Mouse (Mus musculus): Measurements from ENCODE around the gene Zfp784.
"Not testable (repeated sequence)": the region's sequence is repeated elsewhere in the genome, so short reads cannot be mapped to it uniquely, and the experiment has no call there.

Zfp784 gene

DNA sequence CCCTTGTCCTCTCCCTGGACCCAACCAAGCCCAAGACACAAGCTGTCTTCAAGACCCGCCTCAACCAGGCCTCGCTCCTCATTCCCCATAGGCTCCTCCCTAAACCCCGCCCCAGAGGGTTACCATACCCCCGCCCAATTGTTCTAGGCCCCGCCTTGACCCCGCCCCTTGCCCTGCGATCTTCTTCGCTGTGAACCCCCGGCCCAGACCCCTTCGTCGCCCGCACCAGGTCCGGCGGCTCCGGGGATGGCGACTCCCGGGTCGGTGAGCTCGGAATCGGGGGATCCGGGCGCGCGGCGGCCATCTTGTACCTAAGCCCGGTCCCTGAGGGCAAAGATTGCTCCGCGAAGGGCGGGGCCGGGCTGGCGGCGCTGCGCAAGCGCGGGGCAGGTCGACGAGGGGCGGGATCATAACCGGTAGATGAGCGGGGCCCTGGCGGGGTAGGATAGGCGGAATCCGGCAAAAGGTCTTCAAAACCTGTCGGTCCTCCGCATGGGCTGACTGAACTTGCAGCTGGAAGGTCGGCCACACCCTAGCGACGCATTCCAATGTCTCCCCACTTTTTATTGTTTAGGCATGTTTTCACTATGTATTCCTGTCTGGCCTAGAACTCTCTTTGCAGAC, at the start of gene Zfp784:
TSS of gene Zfp784 (minus strand) at position 338 of the 624 bp plus-strand sequence.
- peak; percentile 95 for DNase-seq

DNA sequence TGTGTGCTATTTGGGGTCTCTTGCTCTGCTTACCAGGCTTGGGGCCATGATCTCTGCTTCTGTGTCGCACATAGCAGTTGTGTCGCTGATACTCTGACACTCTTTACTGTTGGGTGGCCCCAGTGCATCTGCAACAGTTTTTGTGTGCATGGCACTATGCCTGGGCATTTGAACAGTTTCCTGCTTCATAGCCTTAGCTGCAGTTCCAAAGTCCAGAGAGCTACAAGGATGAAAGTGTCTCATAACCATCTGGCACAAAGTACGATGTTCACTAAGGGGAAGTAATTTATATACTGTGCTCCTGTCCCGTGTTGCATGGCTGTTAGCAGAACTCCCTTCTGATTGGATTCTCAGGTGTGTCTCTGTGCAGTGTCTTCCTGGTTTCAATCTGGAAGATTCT, 49.6 kb upstream of the Zfp784 start:
- no peak for DNase-seq

DNA sequence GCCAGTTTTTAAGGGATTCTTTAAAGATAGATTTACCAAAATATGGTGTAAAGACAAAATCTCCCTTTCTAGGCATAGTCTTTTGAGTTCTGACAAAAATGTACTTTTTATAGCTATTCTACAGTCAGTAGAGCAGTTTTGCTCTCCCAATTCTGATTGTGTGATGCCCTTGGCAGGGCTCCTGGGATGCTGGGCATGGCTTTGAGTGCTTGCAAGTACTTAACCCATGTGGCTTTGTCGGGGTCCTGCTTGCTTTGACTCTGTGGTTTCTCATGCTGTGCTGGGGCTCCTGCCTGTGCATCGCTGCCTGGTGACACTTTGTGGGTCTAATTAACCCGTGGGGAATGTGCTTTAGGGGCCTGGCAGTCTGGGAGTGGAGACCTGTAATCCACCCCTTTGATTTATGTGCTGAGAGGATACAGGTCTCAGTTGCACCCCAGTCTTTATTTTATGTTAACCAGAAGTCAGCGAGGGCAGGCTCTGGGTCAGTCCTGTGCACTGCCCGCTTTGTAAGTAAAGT, 48.7 kb upstream of the Zfp784 start:
- DNase-seq = no peak

DNA sequence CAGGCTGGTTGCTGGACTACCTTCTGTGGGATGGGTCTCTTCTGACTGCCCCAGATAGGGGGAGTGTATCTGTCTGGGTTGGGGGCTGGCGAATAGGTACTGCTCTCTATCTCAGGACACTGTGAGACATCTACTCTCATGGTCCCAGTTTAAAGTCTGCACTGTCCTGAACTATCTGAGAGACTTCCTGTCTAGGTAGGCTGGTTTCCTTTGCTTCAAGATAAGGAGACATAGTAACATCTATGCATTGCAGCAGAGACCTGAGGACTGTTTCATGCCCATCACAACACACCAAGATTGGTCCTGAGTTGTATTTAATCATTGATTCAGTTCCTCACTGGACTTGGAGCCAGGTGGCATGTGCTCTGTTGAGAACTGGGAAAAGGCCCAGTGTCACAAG, 47.3 kb upstream of the Zfp784 start:
- DNase-seq = no peak

DNA sequence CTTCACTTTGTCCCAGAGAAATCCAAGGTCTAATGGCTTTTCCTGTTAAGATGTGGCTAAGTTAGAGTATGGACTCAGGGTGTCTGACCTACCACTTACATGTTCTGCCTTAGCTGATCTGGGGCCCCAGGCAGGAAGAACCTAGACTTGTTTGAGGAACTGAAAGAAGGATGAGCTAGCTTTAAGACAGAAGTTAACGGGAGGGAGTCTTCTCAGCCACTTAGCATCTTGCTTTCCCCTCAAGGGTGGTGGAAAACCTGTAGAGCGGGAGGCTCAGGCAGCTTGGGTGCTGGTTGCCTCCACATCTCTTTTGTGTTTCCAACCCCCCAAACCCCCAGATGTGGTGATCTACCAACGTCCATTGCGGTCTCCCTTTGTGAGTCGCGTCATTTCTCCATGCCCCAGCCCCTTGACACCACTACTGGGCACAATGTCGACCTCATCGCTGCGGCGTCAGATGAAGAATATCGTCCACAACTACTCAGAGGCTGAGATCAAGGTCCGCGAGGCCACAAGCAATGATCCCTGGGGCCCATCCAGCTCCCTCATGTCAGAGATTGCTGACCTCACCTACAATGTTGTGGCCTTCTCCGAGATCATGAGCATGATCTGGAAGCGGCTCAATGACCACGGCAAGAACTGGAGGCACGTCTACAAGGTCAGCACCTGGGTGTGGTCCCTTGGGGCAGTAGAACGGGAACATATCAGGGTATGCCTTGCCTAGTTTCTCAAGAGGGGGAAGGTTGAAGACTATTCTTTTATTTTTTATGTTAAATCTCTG, 45.3 kb upstream of the Zfp784 start:
- no peak for DNase-seq

DNA sequence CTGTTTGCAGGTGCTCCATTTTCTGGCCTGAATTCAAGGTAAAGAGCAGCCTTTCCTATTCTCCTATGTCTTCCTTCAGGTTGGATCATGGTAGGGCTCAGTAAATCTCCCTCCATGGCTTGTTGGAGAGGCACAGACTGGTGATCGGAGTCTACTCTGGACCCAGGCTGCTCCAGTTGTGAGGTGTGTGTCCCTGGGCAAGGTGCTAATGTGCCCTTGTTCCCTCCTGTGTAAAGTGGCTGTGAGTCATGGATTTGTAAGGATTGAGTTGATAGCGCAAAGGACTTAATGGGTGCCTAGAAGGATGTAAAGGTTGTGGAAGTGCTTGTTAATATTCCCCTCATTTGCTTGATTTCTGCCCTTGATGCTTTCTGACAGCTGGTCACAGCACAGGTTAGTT, 43.7 kb upstream of the Zfp784 start:
- no peak for DNase-seq

DNA sequence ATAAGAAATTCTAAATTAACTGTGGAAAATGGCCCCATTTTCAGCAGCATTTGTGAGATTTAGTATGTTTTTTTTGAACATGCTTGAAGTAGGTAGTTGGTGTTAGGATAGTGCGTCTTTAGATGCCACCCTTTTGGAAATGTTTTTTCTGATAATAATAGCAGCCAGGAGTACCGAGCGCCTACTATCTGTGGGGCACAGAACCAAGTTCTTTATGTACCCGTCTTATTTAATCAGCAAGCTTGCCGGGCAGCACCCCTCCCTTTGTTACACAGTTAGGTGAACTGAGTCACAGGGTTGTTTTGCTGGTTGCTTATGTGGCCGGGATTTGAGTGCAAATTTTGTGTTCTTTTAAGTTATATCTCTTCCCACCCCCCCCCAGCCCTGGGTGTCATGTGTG, 43.0 kb upstream of the Zfp784 start:
- peak; percentile 76 for DNase-seq

DNA sequence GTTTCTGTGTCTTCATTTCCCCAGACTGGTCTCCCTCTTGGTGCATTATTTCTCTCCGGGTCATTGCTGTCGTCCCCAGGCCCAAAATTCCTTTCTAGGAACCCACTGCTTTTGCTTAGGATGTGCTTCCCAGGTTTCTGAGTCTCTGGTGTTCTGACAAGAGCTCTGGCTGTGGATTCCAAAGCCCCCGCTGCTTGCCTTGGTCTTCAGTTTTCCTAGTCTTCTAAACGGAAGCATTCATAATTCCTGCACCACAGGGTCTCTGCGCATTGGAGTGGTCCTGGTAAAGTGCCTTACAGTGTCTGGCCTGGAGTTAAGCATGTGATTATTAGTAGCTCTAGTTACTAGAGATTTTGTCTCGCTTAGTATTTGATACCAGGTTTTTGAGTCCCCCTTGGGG, 42.6 kb upstream of the Zfp784 start:
- DNase-seq = no peak

DNA sequence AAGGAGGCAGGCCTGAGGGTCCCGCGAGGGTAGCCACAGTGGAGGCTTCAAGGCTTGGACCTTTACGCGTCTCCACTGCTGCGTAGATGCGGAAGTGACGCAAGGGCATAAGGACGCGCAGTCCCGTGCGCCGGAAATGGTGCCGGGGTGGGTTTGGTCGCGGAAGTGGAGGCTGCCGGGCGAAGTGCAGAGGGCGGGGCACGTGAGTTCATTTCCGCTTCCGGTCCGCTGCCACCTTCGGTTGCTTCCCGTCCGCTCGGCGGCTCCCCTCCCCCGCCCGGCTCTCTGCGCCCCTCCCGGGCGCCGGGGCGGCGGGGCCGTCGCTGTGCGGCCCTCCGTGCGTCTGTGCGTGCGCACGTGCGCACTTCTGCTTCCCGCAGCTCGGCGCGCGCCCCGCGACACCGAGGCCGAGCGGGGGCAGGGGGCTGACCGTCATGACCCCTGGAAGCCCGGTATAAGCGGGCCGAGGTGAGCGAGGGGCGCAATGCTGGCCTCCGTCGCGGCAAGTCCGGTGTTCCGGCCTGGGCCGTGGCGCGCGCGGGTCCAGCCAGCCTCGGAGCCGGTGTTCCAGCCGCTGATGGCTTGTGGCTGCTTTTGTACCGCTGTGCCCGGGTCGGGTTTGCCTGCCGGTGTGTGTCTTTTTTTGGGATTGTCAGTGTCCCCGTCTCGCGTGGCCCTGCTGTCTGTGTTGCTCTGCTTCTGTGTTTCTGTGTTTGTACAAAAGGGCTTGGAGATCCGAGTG, 41.9 kb upstream of the Zfp784 start, which contains the start of gene Epn1:
TSS of gene Epn1 (plus strand) at position 226 of the 742 bp plus-strand sequence.
- peak; percentile 95 for DNase-seq

DNA sequence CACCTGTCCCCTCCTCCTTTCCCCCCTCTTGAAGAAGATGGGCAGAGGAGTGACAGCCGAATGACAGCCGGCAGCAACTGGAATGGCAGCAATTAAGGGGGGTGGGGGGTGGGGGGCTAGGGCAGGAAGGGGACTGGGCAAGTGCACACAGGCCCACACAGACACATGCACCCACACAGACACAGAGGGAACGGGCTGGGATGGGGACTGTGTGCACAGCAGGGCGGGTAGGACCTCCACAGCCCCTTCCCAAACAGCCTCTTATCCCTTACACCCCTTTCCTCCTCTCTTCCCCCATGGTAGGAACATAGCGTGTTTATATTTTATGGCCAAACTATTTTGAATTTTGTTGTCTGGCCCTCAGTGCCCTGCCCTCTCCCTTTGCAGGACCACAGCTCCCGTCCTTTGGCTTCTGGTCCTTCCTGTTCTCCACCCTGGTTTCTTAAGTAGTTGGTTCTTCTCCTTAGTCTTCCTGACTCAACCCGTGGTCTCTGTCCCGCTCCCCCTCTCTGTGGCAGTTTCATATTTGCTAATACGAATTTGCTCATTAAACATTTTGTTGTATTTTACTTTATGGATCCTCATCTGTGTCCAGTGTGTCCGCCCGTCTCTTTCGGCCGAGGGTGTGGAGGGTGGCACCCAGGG, 41.2 kb upstream of the Zfp784 start:
- DNase-seq = not testable (repeated sequence)

DNA sequence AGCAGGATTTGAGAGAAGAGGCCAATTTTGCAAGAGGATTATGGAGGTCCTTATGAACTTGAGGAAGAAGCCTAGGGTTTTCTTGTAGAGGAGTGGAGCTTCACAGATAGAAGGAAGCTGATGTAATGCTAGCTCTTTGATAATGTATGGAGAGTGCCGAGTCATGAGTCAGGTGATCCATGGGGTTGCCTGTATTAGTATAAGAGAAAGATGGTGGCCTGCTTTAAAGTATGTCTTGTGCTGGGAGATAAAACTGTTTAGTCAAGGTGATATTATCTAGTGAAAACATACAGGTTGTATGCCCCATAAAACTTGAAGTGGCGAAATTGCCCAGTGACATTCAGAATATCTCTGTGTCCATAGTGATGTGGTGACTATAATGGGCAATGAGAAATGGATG, 38.7 kb upstream of the Zfp784 start:
- DNase-seq = no peak

DNA sequence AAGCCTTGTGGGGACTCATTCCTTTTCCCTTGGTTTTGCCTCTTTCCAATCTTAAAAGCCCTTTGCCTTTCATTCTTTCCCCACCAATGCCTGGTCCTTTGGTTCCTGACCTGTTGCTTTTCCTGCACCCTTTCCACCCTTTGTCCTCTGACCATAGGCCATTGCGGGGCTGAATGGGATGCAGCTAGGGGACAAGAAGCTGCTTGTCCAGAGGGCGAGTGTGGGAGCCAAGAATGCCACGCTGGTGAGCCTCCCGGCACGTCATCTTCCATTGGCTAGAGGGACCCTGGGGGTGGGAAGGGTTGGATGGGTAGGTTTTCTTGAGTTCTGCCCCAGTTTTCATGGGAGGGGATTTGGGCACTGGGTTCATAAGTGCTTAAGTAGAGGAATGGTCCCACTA, 36.7 kb upstream of the Zfp784 start:
- no peak for DNase-seq

DNA sequence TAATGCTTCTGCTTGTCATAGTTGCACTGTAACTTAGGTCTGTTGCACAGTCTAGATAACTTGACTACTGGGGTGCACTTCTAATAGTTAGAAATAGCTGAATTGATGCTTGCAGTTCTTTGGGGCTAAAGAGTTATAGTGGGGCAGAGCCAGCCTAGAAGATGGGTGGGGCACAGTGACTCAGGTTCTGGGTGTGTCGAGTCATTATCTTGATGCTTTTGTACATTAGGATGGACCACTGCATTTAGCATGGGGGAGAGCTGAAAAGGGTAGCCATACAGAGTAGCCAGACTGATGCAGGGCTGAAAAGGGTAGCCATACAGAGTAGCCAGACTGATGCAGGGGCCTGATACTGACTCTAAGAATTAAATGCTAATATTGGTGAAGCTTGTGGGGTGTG, 35.3 kb upstream of the Zfp784 start:
- peak; percentile 65 for DNase-seq

DNA sequence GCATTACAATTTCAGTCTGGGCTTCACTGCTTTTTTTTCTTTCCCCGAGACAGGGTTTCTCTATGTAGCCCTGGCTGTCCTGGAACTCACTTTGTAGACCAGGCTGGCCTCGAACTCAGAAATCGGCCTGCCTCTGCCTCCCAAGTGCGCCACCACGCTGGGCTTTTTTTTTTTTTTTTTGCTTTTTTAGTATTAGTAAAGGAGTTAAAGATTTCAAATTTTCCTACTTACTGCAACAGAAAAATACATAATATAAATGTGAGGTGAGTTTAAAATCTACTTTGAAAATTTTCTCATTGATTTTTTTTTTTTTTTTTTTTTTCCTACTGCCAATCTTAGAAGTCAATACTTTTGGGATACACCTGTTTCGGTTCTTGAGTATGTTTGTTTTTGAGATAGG, 26.6 kb upstream of the Zfp784 start:
- no peak for DNase-seq

DNA sequence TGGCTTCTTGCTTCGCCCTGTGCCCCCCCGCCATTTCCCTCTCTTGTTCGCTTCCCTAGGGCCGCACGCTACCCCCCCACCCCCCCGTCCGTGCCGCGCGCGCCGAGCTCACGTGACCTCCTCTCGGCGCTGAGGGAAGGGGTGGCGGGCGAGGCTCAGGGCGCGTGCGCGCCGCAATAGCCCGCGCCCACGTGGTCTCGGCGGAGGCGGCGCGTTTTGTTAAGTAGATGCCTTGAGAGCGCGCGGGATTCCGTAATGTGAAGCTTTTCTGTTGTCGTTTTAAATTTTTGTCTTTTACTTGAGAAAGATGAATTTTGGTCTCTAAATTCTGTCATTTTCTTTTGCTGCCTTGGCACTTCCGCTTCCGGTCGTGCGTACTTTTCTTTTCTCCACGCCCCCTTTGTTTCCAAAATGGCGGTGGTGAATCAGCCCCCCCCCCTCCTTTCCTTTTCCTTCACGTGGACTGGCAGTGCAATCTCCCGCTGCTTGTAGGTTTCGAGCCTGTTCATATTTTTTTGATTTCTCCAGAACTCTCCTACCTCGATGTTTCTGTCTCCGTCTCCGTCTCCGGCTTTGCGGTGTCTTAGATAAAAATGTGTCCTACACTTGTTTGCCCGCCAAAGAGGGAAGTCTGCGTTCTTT, 24.2 kb upstream of the Zfp784 start:
- peak; percentile 80 for DNase-seq

DNA sequence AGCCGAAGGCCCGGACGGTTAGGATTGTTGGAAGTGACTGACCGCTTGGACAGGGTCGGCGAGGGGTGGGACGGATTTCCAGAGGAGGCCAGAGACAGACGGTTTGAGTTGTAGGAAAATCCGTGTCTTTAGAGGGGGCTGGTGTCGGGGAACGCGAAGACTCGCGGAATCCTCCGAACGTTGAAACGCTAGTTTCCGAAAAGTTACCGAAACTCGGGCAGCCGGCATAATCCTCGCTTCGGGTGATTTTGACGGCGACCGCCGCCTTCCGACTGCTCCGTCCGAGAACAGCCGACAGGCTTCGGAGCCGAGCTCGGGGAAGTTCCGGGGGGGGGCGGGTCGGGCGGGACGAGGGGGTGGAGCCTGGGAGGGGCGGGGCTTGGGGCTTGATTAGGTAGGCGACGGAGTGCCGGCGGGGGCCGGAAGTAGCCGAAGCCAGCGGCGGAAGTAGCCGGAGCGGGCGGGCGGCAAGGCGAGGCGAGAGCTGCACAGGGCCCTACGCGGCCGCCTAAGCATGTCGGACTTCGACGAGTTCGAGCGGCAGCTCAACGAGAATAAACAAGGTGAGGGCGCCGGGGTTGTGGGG, 23.6 kb upstream of the Zfp784 start, which contains the start of gene U2af2:
TSS of gene U2af2 (plus strand) at position 370 of the 586 bp plus-strand sequence.
- DNase-seq = peak; percentile 97

DNA sequence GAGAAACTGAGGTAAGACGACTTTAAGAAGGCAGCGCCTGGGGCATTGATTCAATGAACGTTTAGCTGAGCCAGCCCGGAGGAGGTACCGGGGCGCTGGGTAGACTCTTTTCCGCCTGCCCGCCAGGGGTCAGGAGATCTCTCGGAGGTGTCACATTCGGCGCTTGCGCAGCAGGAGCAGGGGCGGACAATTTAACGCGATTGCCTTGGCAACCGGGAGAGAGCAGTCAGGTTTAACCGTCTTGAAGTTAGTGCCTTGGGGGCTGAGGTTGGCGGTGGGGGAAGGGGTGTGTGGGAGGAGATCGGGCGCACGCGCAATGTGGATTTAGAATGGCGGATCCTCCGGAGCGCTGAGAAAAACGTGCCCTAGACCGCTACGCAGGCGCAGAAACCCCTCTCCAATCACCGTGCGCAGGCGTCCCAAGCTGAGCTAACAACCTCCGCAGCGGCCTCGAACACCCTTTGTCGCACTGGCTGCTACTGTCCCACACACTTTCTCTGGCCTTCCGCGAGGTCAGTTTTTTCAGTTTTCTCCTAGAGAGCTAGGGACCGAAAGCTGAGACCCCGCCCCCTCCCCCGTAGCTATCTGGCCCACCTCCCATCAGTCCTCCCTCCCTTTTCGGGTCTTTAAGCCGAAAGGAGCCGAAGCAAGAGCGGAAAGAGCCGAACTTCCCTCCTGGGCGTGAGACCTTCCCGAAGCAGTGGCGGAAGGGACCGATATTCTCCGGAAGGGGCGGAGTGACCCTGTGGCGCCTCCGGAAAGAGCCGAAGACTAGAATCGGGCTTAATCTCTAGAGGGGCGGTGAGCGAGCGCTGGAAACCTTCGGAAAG, 22.9 kb upstream of the Zfp784 start:
- DNase-seq = peak; percentile 96

DNA sequence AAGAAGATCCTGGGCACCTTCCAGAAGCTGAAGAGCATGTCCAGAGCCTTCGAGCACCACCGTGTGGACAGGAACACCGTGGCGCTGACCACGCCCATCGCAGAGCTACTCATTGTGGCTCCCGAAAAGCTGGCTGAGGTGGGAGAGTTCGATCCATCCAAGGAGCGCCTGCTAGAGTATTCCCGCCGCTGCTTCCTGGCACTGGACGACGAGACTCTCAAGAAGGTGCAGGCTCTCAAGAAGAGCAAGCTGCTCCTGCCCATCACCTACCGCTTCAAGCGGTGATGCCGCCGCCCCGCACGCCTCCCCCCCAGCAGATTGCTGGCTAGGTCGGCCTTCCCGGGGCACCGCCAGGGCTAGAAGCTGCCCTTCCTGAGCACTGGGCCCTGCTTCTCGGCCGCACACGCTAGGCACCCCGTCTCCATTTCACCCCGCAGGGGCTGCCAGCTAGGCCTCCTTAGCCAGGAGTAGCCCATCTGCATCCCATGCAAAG, 22.0 kb upstream of the Zfp784 start:
- DNase-seq = peak; percentile 88

DNA sequence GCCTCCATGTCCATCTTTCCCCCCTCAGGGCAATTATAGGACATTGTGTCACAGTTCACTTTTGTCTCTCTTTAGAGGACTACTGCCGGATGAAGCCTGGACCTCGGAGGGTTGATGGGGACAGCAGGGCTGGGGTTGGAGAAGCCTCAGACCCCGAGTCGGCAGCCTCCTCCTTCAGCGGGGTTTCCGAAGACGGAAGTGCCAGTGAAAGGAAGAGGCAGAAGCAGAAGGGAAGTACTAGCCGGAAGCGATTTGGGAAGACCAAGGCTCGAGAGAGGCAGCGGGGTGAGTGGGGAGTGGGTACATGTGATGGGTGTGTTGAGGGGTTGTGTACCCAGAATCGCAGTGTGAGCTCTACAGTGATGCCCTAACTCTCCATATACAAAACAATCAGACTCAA, 21.2 kb upstream of the Zfp784 start:
- DNase-seq = no peak

DNA sequence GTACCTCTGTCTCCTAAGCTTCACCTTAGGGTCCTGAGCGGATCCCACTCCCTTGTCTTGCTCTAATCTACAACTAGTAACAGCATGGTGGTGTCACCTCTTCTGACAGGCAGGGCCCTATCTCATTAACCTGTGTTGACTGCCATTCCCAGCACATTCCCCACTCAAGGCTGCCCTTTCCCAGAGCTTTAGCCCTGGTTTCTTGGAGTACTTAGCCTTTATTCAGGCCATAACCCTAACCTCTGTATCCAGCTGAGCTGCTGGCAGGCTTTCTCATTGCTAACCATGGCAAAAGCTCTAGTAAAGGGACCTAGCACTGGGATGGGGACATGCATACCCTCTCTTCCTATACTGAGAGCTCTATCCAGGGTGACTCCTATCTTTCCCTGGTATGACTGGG, 20.4 kb upstream of the Zfp784 start:
- DNase-seq = no peak

DNA sequence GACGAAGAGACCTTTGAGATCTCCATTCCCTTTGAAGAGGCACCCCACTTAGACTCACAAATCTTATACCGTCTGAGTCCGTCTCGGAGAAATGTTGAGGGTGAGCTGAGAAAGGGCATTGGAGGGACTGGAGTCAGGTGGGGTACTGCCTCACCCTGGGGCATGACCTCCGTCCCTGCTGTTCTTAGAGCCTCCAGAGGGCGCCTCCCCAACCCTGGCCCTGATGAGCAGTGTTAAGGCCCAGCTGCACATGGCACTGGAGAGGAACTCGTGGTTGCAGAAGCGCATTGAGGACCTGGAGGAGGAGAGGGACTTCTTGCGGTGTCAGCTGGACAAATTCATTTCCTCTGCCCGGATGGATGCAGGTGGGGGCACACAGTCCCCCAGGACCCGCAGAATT, 19.6 kb upstream of the Zfp784 start:
- peak; percentile 32 for DNase-seq
